Mouse (Mus musculus): ENCODE results near the gene Fhad1.
A peak's percentile ranks its signal among the peaks of the same experiment; 100 is the strongest.

Fhad1 gene

DNA sequence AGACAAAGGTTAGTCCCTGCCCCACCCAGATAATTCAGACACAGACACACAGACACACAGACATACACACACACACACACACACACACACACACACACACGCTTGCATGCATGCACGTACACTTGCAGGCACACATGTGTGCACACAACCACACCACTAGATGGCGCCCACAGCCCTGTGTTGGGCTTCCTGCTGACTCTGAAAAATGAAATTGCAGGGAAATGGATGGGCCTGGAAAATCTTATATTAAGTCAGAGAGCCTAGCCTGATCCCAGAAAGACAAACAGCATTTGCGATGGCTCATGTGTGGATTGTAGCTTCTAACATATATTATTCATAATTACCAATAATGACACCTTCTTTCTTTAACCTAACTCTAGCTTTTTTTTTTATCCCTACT, 38.7 kb downstream of the Fhad1 start:
- DNase-seq (ENCODE audit: low read depth), result no peak

DNA sequence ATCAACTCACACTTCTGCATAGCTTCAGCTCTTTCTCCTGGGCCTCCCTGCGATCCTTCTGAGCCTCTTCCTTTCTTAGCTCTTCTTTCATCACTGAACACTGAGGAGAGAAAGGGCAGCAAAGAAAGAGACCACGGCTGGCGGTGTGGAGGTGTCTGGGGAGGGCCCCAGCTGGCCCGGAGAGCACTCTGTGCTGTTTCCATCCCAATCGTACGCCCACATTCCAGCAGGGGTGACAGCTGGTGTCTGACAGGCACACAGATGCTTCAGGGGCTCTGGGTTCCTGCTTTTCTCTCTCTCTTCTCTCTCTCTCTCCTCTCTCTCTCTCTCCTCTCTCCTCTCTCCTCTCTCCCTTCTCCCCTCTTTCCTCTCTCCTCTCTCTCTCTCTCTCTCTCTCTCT, 50.3 kb downstream of the Fhad1 start:
- no peak for DNase-seq (ENCODE audit: low read depth)

DNA sequence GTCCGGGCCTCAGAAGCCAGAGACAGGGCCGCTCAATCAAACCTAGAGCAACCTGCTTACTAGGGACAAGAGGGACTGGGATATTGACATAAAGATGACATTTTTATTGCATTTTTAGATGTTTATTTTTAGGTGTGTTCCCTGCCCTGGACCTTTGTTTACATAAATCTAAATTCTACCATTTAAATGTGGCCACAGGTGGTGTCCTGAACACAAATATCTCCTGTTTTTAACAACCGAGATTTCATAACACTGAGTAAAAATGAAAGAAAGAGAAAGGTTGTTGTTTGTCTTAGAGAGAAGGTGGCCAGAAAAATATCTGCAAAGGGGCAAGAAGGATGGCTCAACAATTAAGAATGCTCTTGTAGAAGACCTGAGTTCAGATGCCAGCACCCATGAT, 51.0 kb downstream of the Fhad1 start:
- no peak for DNase-seq (ENCODE audit: low read depth)

DNA sequence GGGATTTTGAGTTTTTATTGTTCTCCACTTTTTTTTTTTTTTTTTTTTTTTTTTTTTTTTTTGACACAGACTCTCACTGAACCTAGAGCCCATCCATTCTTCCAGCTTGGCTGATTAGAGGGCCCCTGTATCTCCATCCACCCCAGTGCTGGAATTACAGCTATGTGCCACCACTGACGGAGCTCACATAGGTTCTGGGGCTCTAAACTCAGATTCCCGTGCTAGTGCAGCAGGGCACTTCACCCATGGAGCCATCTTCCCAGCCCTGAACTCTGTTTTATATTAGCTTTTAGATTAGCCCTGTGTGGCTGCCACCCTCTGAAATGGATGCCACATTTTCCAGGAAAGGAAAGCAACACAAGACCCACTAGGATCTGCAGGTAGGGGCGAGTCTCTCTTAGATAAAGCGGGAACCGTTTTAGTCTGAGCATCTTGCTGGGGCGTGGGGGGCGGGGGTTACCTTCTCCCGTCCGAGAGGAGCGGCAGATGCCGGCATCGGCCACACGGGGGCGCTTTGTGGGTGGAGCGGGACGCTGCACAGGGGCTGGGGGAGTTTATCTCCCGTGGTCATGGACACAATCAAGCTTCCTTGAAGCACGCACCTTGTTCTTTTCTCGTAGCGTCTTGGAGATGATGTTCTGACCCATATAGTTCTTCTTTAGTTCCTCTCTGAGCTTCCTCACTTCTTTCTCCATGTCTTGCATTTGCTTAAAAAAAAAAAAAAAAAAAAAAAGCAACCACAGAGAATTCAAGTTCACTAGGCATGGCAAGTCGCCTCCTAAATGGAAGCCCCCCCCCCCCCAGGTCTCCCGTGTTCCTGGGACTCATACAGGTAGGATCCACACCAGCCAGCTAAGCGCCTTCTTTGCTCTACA, 51.8 kb downstream of the Fhad1 start:
- no peak for DNase-seq (ENCODE audit: low read depth)

DNA sequence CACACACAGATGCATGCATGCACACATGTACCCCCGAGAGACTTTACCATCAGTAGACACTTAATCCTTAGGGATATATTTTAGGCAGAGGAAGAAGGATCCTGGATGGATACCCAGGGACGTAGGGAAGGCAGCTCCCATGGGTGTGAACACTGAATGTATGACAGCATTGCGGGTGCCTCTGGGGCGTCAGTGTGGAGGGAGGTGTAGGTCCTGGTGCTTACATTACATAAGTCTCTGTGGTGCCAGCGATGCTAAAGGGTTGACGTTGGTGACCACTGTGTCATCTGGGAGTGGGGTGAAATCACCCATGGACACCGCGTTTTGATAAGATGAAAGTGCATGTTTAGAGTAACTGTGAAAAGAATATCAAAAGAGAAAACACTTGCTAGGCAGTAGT, 54.8 kb downstream of the Fhad1 start:
- DNase-seq (ENCODE audit: low read depth), result no peak

DNA sequence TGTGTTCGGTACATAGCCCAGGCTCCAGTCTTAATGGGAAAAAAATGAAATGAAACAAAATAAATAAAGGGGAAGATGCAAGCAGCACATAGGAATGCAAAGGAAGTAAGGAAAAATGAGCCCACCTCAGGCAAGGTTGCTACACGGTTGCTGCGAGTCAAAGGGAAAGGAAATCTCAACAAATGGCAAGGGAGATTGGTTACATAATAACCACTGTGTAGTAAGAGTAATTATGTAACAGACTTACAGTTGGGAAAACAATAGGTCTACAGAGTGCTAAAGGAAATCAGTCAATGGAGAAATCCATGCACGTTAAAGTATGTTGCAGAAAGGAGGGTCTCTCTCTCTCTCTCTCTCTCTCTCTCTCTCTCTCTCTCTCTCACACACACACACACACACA, 55.3 kb downstream of the Fhad1 start:
- no peak for DNase-seq (ENCODE audit: low read depth)

DNA sequence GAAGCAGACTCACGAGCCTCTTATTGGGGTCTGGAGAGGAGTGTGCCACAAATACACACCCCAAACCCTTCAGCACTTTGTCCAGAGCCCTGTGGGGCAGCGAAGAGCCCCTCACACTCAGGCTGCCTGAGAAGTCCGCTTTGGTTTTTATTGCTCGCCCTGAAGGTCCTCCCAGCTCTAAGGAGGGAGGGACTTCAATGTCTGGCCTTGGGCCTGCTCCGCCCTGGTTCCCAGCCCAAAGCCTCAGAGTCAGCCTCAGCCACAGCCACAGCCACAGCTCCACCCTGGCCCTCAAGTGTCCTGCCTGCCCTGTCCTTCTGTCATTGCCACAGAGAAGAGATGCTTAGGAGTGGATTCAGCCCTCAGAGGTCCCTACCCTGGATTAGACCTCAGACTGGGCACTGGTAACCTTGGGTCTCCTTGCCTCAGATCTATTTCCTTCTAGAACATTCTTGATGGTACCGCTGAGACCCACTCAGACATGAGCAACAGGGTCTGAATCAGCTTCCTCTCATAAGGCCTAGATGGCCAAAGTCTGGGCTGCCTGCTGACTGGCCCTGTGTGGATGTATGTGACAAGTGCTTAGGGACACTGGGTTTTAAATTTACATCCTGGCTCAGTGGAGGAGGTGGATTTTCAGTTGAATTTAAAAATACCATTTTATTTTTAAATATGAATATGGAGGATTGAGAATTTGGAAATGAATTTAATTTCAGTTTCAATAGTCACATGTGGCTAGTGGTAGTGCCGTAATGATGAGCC, 56.1 kb downstream of the Fhad1 start:
- no peak for DNase-seq (ENCODE audit: low read depth)

DNA sequence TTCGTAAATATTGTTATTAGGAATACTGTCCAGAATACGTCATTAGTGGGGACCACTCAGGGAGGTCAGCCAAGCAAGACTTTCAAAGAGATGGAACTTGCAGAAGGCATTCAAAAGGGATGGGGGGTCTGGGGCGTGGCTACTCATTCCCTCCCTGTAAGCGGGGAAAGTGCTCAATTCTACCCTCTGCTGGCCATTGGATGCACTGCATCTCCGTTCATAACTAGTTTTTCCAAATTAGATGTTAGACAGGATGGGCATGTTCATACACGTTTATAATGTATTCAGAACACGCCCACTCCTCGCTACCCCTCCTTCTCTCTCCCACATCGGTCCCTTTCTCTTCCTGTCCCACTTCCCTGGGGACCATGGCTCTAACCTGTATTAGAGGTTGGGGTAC, 56.7 kb downstream of the Fhad1 start:
- peak; percentile 79 for DNase-seq (ENCODE audit: low read depth)

DNA sequence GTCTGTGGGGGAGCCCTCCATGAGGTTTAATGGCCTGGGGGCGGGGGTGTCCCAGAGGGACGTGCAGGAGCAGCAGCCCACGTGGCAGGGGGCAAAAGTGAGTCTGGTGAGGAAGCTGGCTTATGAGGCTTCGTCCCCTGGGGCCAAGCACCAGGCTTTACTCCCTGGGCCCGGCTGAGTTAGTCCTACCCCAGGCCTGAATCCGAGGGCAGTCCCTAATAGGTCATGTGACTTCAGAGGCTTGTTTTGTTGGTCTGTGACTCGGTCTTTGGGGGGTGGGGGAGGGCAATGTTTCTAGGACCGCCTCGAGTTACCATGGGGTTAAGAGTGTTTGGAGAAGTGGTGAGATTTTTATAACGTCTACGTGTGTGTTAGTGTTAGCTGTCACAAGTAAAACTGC, 57.1 kb downstream of the Fhad1 start:
- no peak for DNase-seq (ENCODE audit: low read depth)

DNA sequence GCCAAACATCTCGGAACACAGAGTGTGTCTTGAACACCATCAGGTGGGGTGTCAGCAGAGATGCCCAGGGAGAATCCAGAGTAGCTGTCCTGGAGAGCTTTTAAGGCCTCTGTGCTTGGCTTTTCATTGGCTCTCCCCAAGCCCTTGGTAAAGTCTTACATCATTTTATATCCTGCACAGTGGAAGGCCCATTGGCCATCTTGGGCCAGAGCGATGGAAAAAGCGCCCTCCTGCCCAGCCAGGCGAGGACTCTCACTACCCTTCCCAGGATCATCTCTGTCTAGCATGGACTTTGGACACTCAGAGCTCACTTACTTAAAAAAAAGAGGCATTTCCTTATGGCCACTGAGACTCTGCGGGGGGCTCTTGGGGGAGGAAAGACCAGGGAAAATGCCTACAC, 58.0 kb downstream of the Fhad1 start:
- no peak for DNase-seq (ENCODE audit: low read depth)

DNA sequence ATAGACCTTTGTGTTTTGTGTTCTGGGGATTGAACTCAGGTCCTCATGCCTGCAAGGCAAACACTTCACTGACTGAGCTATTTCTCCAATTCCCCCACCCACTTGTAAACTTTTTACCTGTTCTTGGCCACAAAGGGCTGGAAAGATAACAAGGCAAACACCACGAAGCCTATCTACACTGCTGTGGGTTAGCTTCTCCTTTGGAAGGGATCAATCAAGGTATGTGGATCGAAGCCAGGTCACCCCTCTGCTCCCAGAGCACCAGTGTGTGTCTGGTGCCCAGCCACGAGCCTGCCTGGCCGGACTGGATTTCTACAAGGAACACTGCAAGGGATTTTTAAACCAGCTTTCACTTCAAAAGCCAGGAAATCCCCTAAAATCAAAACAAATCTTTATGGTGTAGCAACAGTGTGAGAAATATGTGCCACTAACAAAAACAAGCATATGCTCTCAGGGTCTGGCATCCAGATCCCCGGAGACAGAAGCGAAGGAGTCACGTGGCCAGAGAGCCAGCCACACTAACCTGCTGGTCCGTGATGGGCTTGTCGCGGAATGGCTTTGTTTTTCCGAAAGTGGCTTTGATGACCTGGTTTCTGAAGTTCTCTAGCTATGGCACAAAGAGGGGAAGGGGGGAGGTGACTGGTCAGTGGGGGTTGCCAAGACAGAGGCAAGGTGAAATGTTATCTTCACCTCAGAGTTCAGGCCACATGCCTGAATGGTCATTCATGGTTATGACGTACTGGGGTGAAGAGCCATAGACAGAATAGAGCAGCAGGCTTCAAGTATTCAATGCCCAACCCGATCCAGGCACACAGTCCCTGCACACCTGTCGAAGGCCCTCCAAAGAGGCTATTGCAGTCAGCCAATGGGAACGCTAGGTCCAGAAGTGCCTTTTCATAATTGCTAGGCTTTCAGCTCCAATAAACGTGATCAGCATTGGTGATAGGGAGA, 59.8 kb downstream of the Fhad1 start:
- DNase-seq (ENCODE audit: low read depth), result no peak

DNA sequence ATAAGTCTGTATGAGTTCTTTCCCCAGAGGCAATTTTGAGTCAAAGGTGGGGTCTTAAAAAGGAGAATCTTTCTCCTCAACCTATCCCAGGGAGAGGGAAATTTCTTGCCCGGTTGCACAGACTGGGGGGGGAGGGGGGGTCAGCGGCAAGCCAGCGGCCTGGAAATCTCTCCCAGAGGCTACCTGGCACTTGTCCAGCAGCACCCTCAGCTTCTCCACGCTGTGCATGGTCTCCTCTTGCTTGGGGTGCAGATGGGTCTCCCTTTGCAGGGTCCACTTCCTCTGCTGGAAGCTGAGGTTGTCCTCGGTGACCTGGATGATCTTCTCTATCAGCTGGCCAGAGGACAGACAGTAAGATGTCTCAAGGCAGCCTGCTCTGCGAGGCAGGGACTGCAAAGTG, 61.0 kb downstream of the Fhad1 start:
- no peak for DNase-seq (ENCODE audit: low read depth)

DNA sequence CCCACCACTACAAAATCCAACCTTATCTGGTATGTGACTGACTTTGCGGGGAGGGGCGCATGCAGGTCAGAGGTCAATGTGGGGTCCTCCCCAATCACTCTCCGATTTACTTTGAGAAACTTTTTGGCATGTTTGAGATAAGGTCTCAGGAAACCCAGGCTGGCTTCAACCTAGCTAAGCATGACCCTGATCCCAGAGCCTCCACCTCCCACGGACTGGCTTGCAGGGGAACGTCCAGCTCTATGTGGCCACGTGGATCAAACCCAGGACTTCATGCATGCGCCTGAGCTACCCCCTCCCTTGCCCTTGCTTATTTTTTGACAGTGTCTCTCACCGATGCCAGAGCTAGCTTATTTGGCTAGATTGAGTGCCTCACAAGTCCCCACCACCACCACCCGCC, 61.6 kb downstream of the Fhad1 start:
- DNase-seq (ENCODE audit: low read depth), result no peak

DNA sequence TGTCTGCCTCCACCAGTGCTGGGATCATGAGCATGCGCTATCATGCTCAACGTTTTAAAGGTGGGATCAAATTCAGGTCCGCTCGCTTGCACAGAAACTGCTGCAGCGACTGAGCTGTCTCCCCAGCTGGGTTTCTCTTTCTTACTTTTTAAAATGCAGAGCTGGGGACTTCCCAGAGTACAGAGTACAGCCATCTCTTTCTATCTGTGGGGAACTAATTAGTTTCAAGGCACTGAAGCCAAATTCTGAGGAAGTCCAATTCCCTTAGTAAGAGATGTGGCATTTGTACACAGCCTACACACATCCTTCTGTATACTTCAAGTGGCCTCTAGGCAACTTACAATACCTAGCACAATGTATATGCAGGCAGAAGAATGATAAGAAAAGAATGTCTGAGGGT, 62.1 kb downstream of the Fhad1 start:
- DNase-seq (ENCODE audit: low read depth), result no peak

DNA sequence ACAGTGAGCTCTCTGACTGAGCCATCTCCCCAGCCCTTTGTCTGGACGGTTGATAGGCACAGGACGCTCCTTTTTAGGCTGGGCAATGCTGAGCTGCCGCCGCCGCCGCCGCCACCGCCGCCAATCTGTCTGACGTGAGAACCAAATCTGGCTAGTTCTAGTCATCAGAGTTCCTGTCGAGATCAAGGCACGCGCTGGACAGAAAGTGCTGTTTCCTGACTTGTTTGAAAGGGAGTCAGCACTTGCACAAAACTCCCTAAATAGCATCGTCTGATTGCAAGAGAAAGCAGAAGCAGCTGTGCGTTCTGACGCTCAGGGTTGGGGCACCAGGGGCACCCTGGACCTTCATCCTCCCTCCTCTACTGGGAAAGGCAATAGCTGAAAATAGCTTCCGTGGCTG, 62.8 kb downstream of the Fhad1 start:
- peak; percentile 57 for DNase-seq (ENCODE audit: low read depth)

DNA sequence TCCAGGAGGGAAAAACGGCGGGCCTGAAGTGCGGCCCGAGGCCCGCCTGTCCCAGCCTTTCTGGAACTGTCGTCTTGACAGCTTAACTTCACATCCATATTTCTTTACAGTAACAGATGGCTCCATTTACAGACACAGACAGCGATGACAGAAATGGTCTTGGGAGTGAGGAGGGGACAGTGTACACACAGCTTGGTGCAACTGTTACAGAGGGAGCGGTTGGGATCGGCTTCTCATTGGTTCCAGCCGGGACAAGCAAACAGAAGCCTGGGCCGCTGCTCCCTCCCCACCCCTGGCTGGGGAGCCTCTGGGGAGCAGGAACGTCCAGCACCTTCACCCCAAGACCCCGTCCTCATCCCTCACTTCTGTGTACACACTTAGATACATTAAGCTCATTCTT, 65.4 kb downstream of the Fhad1 start:
- DNase-seq (ENCODE audit: low read depth), result no peak

DNA sequence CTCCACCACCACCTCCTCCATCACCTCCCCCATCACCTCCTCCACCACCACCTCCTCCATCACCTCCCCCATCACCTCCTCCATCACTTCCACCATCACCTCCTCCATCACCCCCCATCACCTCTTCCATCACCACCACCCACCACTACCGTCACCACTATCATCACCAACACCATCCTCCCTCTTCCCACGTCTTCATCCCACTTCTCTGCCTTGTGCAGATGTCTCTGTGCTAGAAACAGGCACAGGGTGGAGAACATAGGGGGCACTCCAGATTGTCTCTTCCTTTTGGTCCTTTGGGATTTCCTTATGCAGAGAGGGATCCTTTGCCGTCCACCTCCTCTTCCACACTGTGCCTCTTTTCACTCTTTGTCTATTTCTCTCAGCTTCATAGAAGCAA, 66.1 kb downstream of the Fhad1 start:
- DNase-seq (ENCODE audit: low read depth), result no peak

DNA sequence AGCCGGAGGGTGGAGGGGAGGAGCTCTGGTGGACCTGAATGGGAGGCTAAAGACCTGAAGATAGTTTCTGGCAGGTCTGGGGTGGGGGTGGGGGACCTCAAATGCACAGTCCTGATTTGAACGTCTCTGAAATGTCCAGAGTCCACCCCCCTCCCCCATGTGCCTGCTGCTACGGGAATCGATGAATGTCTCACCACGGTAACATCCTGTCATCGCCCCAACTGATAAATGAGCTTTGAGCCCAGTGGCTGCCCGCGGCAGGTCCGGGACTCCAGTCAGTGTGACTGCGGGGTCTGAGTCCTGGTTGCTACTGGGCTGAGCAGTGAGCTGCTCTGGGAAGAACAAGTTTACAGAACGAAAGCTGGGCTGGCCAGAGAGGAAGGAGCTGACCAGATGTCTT, 72.5 kb downstream of the Fhad1 start:
- DNase-seq (ENCODE audit: low read depth), result no peak

DNA sequence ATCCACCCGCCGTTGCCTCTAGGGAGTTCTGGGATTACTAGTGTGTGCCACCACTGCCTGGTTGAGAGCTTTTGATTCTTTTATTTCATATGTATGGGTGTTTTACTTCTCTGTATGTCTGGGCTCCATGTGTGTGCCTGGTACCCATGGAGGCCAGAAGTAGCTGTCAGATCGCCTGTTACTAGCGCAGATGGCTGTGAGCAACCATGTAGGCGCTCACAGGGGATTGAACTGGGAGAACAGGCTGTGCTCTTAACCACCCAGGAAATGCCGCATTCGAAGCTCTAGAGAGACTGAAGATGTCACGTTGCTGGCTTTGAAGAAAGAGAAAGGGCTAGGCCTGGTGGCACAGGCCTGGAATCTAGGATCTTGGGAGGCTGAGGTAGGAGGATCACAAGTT, 73.6 kb downstream of the Fhad1 start:
- DNase-seq (ENCODE audit: low read depth), result no peak

DNA sequence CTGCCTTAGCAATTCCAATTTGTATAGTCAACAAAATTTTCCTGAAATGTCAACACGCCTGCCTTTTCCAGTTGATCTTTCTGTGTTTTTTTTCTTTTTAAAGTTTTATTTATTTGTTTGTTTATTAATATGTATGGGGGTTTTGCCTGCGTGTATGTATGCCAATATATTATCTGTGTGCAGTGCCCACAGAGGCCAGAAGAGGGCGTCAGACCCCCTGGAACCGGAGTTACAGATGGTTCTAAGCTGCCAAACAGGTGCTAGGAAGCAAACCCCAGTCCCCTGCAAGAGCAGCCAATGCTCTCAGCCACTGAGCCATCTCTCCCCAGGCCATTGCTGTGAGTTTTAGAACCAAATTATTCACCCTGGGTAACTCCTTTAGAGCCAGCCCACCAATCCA, 76.3 kb downstream of the Fhad1 start:
- no peak for DNase-seq (ENCODE audit: low read depth)

DNA sequence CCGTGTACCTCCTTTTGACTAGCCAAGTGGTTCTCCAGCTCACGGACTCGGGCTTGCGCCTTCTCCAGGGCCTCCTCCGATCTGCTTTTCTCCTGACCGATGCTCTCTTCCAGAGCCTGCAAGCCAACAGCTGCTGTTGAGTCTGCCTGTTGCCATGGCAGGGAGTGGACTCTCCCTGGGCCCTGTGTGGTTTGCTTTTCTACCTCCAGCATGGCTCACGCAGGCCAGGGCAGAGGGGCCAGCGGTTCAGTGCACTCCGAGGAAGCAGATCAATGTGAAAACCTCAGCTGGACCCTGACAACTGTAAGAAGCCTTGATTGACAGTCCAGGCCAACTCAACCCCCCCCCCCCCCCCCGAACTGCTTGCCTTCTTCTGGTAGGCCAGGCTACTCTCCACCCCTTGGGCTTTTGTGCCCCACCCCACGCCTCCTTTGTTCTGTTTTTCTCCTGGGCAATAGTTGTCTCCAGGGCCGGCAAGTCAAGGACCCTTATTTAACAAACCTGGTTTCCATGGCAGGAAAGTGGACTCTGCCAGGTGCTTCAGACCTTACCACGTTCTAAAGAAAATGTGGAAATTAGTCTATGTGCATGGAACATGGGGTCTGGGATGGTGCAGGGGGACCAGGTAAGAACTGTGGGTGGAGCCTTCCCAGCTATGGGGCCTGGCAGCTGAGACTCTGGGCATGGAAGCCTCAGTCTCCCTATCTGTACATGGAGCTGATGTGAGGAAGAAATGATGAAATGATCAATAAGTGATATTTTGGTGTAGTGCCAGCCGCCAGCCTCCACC, 81.9 kb downstream of the Fhad1 start:
- no peak for DNase-seq (ENCODE audit: low read depth)

DNA sequence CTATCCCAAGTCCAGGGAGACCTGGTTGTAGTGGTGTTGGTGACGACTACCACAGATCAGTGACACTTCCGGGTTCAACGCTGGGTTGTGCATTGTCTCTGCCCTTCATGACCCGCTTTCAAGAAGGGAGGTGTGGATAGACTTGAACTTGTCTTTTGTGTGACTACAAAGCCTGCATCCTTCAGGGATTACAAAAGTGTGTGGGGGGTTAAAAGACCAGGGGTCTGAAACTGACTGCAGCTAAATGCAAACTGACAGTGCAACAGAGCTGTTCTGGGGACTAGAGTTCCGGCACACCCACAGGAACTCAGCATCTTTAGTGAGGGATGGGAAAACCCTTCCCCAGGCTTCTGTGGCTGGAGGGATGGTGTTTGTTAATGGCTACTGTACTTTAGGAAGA, 83.4 kb downstream of the Fhad1 start:
- no peak for DNase-seq (ENCODE audit: low read depth)

Data from c-Kit-positive CD71-negative TER-119-negative erythroid progenitor cells, embryonic 14.5 days (primary cell).